ENCODE assay signal across 22 mouse cellular contexts in the genomic region with DNA sequence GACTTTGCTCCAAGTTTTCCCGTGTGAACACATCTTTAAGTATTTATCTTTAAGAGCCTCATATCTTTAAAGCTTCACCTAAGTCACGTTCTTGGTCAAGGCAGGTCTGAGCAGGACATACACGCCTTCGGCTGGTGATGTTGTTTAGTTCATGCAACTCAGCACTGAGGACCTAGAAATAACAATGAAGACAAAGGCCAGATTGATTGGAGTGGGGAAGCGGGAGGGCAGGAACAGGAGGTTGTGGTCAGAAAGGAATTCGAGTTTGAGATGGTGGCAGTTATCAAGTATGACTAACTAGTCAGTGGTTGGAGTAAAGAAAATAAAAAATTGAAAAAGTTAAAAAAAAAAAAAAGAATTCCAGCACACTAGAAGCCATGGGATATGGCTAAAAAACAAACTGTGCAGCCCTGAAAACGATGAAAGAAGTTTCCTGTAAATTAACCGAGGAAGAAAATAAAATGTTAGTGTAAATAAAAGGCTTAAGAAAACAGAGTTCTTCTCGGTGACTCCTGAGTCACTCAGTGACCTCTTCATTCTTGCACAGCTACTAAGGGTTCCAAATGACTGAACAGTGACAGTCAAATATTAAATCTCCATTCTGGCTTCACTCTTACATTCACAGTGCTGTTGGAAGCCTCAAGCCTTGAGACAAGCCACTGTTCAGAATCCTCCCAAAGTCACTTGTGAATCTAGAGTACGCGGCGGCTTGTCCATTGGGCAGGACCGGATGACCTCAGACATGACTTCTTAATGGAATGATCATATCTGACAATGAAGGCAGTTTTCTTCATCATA. TPM values are rescaled to one million over a fixed set of nuclear protein-coding genes. Genes with fewer than 3 reads are reported as not detected.
DNase-seq lines count a peak whose midpoint lies in the region; ATAC-seq and TF ChIP-seq lines count a peak whose summit lies in the region.
"Had no signal": no experiment of that assay in that cellular context is flagged by ENCODE, and none has a peak within 500 bp of the region (broad histone marks: within the 10 kb centered on the region; RNA-seq: fewer than 3 reads in every experiment).

No protein-coding gene starts in this region.

- no peak for TF ChIP-seq CTCF in Patski (IDR thresholded peaks at IDR 0.05)

- POLR2A ChIA-PET in Patski (lab: Charles Lee), result interaction anchor here (1.1 kb wide), 1 partner anchor 27 kb away, joined by 7 read pairs; no protein-coding TSS in a partner anchor

- no peaks in the 10 kb centered on the region for H3K36me3 ChIP-seq in embryonic facial prominence, embryonic 14.5 days (ENCODE audit: control insufficient read depth, insufficient read depth, low read length)
- H3K36me3 ChIP-seq in embryonic facial prominence, embryonic 10.5 days (replicated peaks), result no peaks in the 10 kb centered on the region
- no peaks in the 10 kb centered on the region for H3K36me3 ChIP-seq in myocyte (ENCODE audit: control insufficient read depth, insufficient read depth)
- H3K36me3 ChIP-seq: G1E; heart, embryonic 12.5 days; hindbrain, embryonic 10.5 days; hindbrain, embryonic 15.5 days had no signal

- H3K9me3 ChIP-seq in embryonic facial prominence, embryonic 14.5 days (ENCODE audit: control insufficient read depth, low read length), result no peaks in the 10 kb centered on the region
- no peaks in the 10 kb centered on the region for H3K9me3 ChIP-seq in embryonic facial prominence, embryonic 10.5 days
- H3K9me3 ChIP-seq: forebrain, embryonic 13.5 days; hindbrain, embryonic 15.5 days had no signal

- no peaks in the 10 kb centered on the region for H3K79me2 ChIP-seq in myocyte (ENCODE audit: control insufficient read depth, insufficient read depth)

- H3K27ac ChIP-seq in embryonic facial prominence, embryonic 14.5 days (replicated peaks; ENCODE audit: low read depth, low read length), result 0 out of 2 replicates have a peak overlapping the region, but pooled peaks have one; percentile 10
- no peak overlapping the region for H3K27ac ChIP-seq in embryonic facial prominence, embryonic 10.5 days (replicated peaks)
- H3K27ac ChIP-seq: forebrain, embryonic 13.5 days; heart, adult 2 months; hindbrain, embryonic 10.5 days; hindbrain, embryonic 15.5 days had no signal

- H3K9ac ChIP-seq in embryonic facial prominence, embryonic 14.5 days (ENCODE audit: low read depth, low read length), result no peak overlapping the region
- H3K9ac ChIP-seq: forebrain, embryonic 13.5 days; forebrain, postnatal 0 days; heart, embryonic 12.5 days; hindbrain, embryonic 15.5 days had no signal

- ATAC-seq in embryonic facial prominence, embryonic 14.5 days (ENCODE audit: low read depth), result no peak
- ATAC-seq in Patski, result peak; percentile 83
- ATAC-seq: CD4-positive, CD25-positive, alpha-beta regulatory T cell, adult 4 months; forebrain, embryonic 13.5 days; forebrain, postnatal 0 days; intestine, embryonic 16.5 days had no signal

- no peak overlapping the region for H3ac ChIP-seq in myocyte (ENCODE audit: control insufficient read depth, insufficient read length)

- no peak overlapping the region for H3K4me2 ChIP-seq in embryonic facial prominence, embryonic 14.5 days (ENCODE audit: low read depth, low read length)
- peak overlapping the region; percentile 80 for H3K4me2 ChIP-seq in myocyte (ENCODE audit: low read depth)
- H3K4me2 ChIP-seq: forebrain, embryonic 13.5 days; heart, embryonic 12.5 days; hindbrain, embryonic 15.5 days had no signal

- 68% methylated on average over 13 of the region's 13 CpGs for WGBS in embryonic facial prominence, embryonic 14.5 days
- 82% methylated on average over 13 of the region's 13 CpGs for WGBS in embryonic facial prominence, embryonic 10.5 days

- DNase-seq in embryonic facial prominence, embryonic 14.5 days (ENCODE audit: low spot score), result no peak
- DNase-seq in embryonic facial prominence, embryonic 10.5 days (ENCODE audit: low spot score), result no peak
- DNase-seq in urinary bladder, postnatal 14 days (ENCODE audit: low spot score), result peak; percentile 35
- DNase-seq in urinary bladder, postnatal 10 days (ENCODE audit: low spot score), result no peak
- DNase-seq in Patski (ENCODE audit: low read depth, low spot score), result peak; percentile 55
- no peak for DNase-seq in T-cell, adult 2 months (ENCODE audit: low spot score)
- DNase-seq in layer of hippocampus, postnatal 14 days (ENCODE audit: low spot score in 2 of 2), result no peak
- DNase-seq: adrenal gland, adult 8-10 months; adrenal gland, postnatal 36 days; cerebellum, adult 2 months; cerebellum, postnatal 10 days; forebrain, postnatal 0 days; gastrocnemius, postnatal 14 days; heart, adult 2 months had no signal

- in situ Hi-C loops in Patski (cut with MboI; ENCODE audit: low pct_unique_long_range_greater_than_20kb), result no loop called here

- no peaks in the 10 kb centered on the region for H3K27me3 ChIP-seq in embryonic facial prominence, embryonic 14.5 days (replicated peaks; ENCODE audit: control insufficient read depth, insufficient read depth, low read length)
- H3K27me3 ChIP-seq in embryonic facial prominence, embryonic 10.5 days (replicated peaks; ENCODE audit: low read depth, poor library complexity, severe bottlenecking), result no peaks in the 10 kb centered on the region
- H3K27me3 ChIP-seq in Patski, result no peaks in the 10 kb centered on the region
- no peaks in the 10 kb centered on the region for H3K27me3 ChIP-seq in myocyte (ENCODE audit: control insufficient read depth, insufficient read depth, insufficient read length)
- H3K27me3 ChIP-seq: forebrain, embryonic 13.5 days; heart, embryonic 12.5 days; hindbrain, embryonic 15.5 days had no signal

- H3K4me3 ChIP-seq in embryonic facial prominence, embryonic 14.5 days (ENCODE audit: low read depth, low read length), result no peak overlapping the region
- H3K4me3 ChIP-seq in embryonic facial prominence, embryonic 10.5 days, result no peak overlapping the region
- H3K4me3 ChIP-seq in myocyte, result no peak overlapping the region
- H3K4me3 ChIP-seq: forebrain, embryonic 13.5 days; heart, adult 2 months; heart, embryonic 12.5 days; hindbrain, embryonic 10.5 days; hindbrain, embryonic 15.5 days had no signal

- H3K4me1 ChIP-seq in embryonic facial prominence, embryonic 14.5 days (ENCODE audit: control insufficient read depth, insufficient read depth, low read length), result no peaks in the 10 kb centered on the region
- H3K4me1 ChIP-seq in embryonic facial prominence, embryonic 10.5 days, result no peaks in the 10 kb centered on the region
- H3K4me1 ChIP-seq: forebrain, embryonic 13.5 days; heart, embryonic 12.5 days; hindbrain, embryonic 10.5 days; hindbrain, embryonic 15.5 days had no signal

- TF ChIP-seq POLR2A in myocyte (IDR thresholded peaks at IDR 0.05; ENCODE audit: insufficient read length, low read depth), result no peak

- CTCF ChIA-PET in Patski (lab: Charles Lee), result interaction anchor here (1.4 kb wide), 1 partner anchor 26 kb away, joined by 4 read pairs; no protein-coding TSS in a partner anchor

TF ChIP-seq in myocyte, 11 proteins besides CTCF, POLR2A, EP300 and RAD21:
- no peak for TF ChIP-seq REST (IDR thresholded peaks at IDR 0.05; ENCODE audit: insufficient read depth, insufficient read length)
- TF ChIP-seq SRF (IDR thresholded peaks at IDR 0.05; ENCODE audit: control insufficient read depth, insufficient read length, low read depth), result no peak
- no peak for TF ChIP-seq MAX (IDR thresholded peaks at IDR 0.05; ENCODE audit: low read depth)
- no peak for TF ChIP-seq MYOG (IDR thresholded peaks at IDR 0.05; ENCODE audit: control insufficient read depth in 1 of 3, insufficient read depth in 1 of 3, insufficient read length in 2 of 3, low read depth in 2 of 3)
- TF ChIP-seq TCF3 (IDR thresholded peaks at IDR 0.05; ENCODE audit: insufficient read length, low read depth), result no peak
- TF ChIP-seq TCF12 (IDR thresholded peaks at IDR 0.05; ENCODE audit: insufficient read depth, poor library complexity, severe bottlenecking), result no peak
- peak in 1 of 3 experiments; percentile 34 for TF ChIP-seq MYOD1 (IDR thresholded peaks at IDR 0.05; ENCODE audit: control insufficient read depth in 1 of 3, insufficient read length in 2 of 3, low read depth in 2 of 3)
- no peak for TF ChIP-seq USF1 (IDR thresholded peaks at IDR 0.05; ENCODE audit: low read depth)

RNA-seq across cellular contexts. Expression of a gene that starts 11.6 kb away (rescaled TPM):
- 10.4 and 12.0 TPM in 2 replicates for polyA plus RNA-seq in embryonic facial prominence, embryonic 14.5 days (2014; fragmentation: Nextera tagmentation; extraction: Ambion mirVana)
- 6.4 and 6.9 TPM in 2 replicates for polyA plus RNA-seq in embryonic facial prominence, embryonic 10.5 days (2016; fragmentation: Nextera tagmentation; extraction: Ambion mirVana)
- polyA plus RNA-seq in Patski (2021) (184 TPM), myocyte (2012; fragmentation: generic; extraction: Trizol) (23.2 TPM)
- 10 to 100 TPM; 16.9 to 19.6 TPM for total RNA-seq in layer of hippocampus, postnatal 14 days (2021)

Comparison
In these comparisons a context has a peak if more than half of its experiments do, and no peak if none do; other contexts are left out.
1. DNase-seq: peak in urinary bladder, postnatal 14 days (single experiment) and Patski (single experiment); none in embryonic facial prominence, embryonic 14.5 days (single experiment), embryonic facial prominence, embryonic 10.5 days (single experiment), urinary bladder, postnatal 10 days (single experiment), T-cell, adult 2 months (single experiment) and layer of hippocampus, postnatal 14 days (0 of 2).